Comparison of ENCODE assay signal across 13 mouse cellular contexts in genomic region chr14:31935411-31935810, GRCm38 (mm10).
DNase-seq lines count a peak whose midpoint lies in the region; ATAC-seq and TF ChIP-seq lines count a peak whose summit lies in the region.
"Had no signal": no experiment of that assay in that cellular context is flagged by ENCODE, and none has a peak within 500 bp of the region (broad histone marks: within the 10 kb centered on the region; RNA-seq: fewer than 3 reads in every experiment).

No protein-coding gene starts in this region.

- no peaks in the 10 kb centered on the region for H3K27me3 ChIP-seq in lung, embryonic 15.5 days
- H3K27me3 ChIP-seq in forebrain, postnatal 0 days (ENCODE audit: insufficient read depth, low read length): no peaks in the 10 kb centered on the region
- H3K27me3 ChIP-seq in hindbrain, postnatal 0 days (ENCODE audit: insufficient read depth, low read length): no peaks in the 10 kb centered on the region
- no peaks in the 10 kb centered on the region for H3K27me3 ChIP-seq in midbrain, embryonic 15.5 days (replicated peaks)
- H3K27me3 ChIP-seq: CH12.LX; embryonic facial prominence, embryonic 15.5 days had no signal

- DNase-seq in lung, adult 18-20 months: no peak
- no peak for DNase-seq in forebrain, postnatal 0 days
- DNase-seq in hindbrain, postnatal 0 days (ENCODE audit: low spot score): no peak
- no peak for DNase-seq in thymus, postnatal 14 days
- no peak for DNase-seq in frontal cortex, postnatal 36 days (ENCODE audit: low spot score in 2 of 2)
- DNase-seq: heart, postnatal 10 days; kidney, postnatal 10 days; liver, embryonic 13.5 days had no signal

- WGBS in lung, embryonic 15.5 days: 17% methylated on average over 3 of the region's 3 CpGs
- WGBS in forebrain, postnatal 0 days: 54% methylated on average over 3 of the region's 3 CpGs
- 64% methylated on average over 3 of the region's 3 CpGs for WGBS in hindbrain, postnatal 0 days
- 37% methylated on average over 3 of the region's 3 CpGs for WGBS in midbrain, embryonic 15.5 days

- peaks cover 28% of the 10 kb centered on the region for H3K4me1 ChIP-seq in lung, embryonic 15.5 days
- H3K4me1 ChIP-seq in forebrain, postnatal 0 days (ENCODE audit: insufficient read depth): 0 out of 2 replicates have a peak, but pooled peaks cover 4% of the 10 kb centered on the region
- peaks cover 7% of the 10 kb centered on the region; the same call in 1 of the 2 replicates for H3K4me1 ChIP-seq in hindbrain, postnatal 0 days (ENCODE audit: insufficient read depth, low read length)
- peaks cover 21% of the 10 kb centered on the region for H3K4me1 ChIP-seq in midbrain, embryonic 15.5 days

- H3K4me3 ChIP-seq in lung, embryonic 15.5 days: no peak overlapping the region
- H3K4me3 ChIP-seq in forebrain, postnatal 0 days (ENCODE audit: low read depth, low read length): no peak overlapping the region
- H3K4me3 ChIP-seq in hindbrain, postnatal 0 days (ENCODE audit: low read length): no peak overlapping the region
- no peak overlapping the region for H3K4me3 ChIP-seq in midbrain, embryonic 15.5 days
- H3K4me3 ChIP-seq: embryonic facial prominence, embryonic 15.5 days; liver, embryonic 13.5 days had no signal

- H3K4me2 ChIP-seq in lung, embryonic 15.5 days: no peak overlapping the region
- H3K4me2 ChIP-seq in forebrain, postnatal 0 days (ENCODE audit: low read depth): no peak overlapping the region
- H3K4me2 ChIP-seq in hindbrain, postnatal 0 days (ENCODE audit: low read depth, low read length): no peak overlapping the region
- H3K4me2 ChIP-seq in midbrain, embryonic 15.5 days: no peak overlapping the region
- H3K4me2 ChIP-seq: embryonic facial prominence, embryonic 15.5 days; liver, embryonic 13.5 days had no signal

- no peak for TF ChIP-seq CTCF in forebrain, postnatal 0 days (IDR thresholded peaks at IDR 0.05; ENCODE audit: low read depth)
- no peak for TF ChIP-seq CTCF in hindbrain, postnatal 0 days (IDR thresholded peaks at IDR 0.05; ENCODE audit: low read depth)

- no peak for ATAC-seq in lung, embryonic 15.5 days (ENCODE audit: borderline replicate concordance, extremely low read depth, low FRiP score, low TSS enrichment)
- ATAC-seq in forebrain, postnatal 0 days: no peak
- no peak for ATAC-seq in hindbrain, postnatal 0 days
- no peak for ATAC-seq in midbrain, embryonic 15.5 days (replicated peaks)
- ATAC-seq: activated CD4-positive, CD25-positive, alpha-beta regulatory T cell, adult 4 months had no signal

- no peaks in the 10 kb centered on the region for H3K36me3 ChIP-seq in lung, embryonic 15.5 days
- H3K36me3 ChIP-seq in forebrain, postnatal 0 days (ENCODE audit: insufficient read depth): no peaks in the 10 kb centered on the region
- H3K36me3 ChIP-seq in hindbrain, postnatal 0 days (ENCODE audit: insufficient read depth, low read length): no peaks in the 10 kb centered on the region
- no peaks in the 10 kb centered on the region for H3K36me3 ChIP-seq in midbrain, embryonic 15.5 days (replicated peaks)
- H3K36me3 ChIP-seq: embryonic facial prominence, embryonic 15.5 days; liver, embryonic 13.5 days had no signal

- H3K9me3 ChIP-seq in lung, embryonic 15.5 days: no peaks in the 10 kb centered on the region
- H3K9me3 ChIP-seq in forebrain, postnatal 0 days (ENCODE audit: low read length): no peaks in the 10 kb centered on the region
- 0 out of 2 replicates have a peak, but pooled peaks cover 3% of the 10 kb centered on the region for H3K9me3 ChIP-seq in hindbrain, postnatal 0 days (ENCODE audit: low read length)
- no peaks in the 10 kb centered on the region for H3K9me3 ChIP-seq in midbrain, embryonic 15.5 days
- H3K9me3 ChIP-seq: embryonic facial prominence, embryonic 15.5 days; liver, embryonic 13.5 days had no signal

- no peak overlapping the region for H3K9ac ChIP-seq in lung, embryonic 15.5 days
- no peak overlapping the region for H3K9ac ChIP-seq in forebrain, postnatal 0 days
- no peak overlapping the region for H3K9ac ChIP-seq in hindbrain, postnatal 0 days (replicated peaks; ENCODE audit: low read length)
- no peak overlapping the region for H3K9ac ChIP-seq in midbrain, embryonic 15.5 days
- H3K9ac ChIP-seq: embryonic facial prominence, embryonic 15.5 days; liver, embryonic 13.5 days had no signal

- peak overlapping the region; percentile 57 for H3K27ac ChIP-seq in lung, embryonic 15.5 days
- H3K27ac ChIP-seq in forebrain, postnatal 0 days (ENCODE audit: low read depth, low read length): peak overlapping the region; percentile 97; the same call in 1 of the 2 replicates
- peak overlapping the region; percentile 91 for H3K27ac ChIP-seq in hindbrain, postnatal 0 days
- H3K27ac ChIP-seq in midbrain, embryonic 15.5 days: peak overlapping the region; percentile 93
- H3K27ac ChIP-seq: embryonic facial prominence, embryonic 15.5 days; liver, embryonic 13.5 days had no signal
